In the genomic region with DNA sequence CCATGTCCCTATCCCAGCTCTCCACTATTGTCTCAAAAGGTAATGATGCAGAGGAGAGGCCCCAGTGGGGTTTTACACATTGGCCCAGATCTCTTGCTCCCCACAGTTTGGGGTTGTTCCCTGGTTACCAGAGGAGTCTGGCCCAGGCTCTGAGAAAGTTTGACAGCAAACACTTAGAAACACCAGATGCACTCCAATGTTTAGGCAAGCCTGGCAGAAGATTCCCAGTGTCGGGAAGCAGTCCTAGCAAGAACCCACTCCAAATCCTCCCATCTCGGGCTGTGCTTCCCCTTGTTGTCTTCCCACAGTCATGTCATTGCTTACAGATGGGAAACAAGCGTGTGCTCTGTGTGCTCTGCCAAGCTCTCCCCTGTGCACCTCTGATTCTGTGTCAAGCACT, we compare ENCODE assay signal across 27 mouse cellular contexts.
DNase-seq lines count a peak whose midpoint lies in the region; ATAC-seq and TF ChIP-seq lines count a peak whose summit lies in the region.
"Had no signal": no experiment of that assay in that cellular context is flagged by ENCODE, and none has a peak within 500 bp of the region (broad histone marks: within the 10 kb centered on the region; RNA-seq: fewer than 3 reads in every experiment).

No protein-coding gene starts in this region.

- no peak for TF ChIP-seq CTCF in liver, adult 2 months (IDR thresholded peaks at IDR 0.05; ENCODE audit: low read depth, low read length)
- no peak for TF ChIP-seq CTCF in layer of hippocampus, adult 2 months (conservative IDR thresholded peaks at IDR 0.05)

- peak; percentile 15 for DNase-seq in liver, adult 2 months (ENCODE audit: extremely low read depth, low read depth, low spot score)
- DNase-seq in liver, embryonic 11.5 days (ENCODE audit: low spot score) = no peak
- DNase-seq in intestine, embryonic 14.5 days (ENCODE audit: low spot score) = no peak
- no peak for DNase-seq in right cerebral cortex, postnatal 36 days (ENCODE audit: low spot score in 2 of 2)
- no peak for DNase-seq in layer of hippocampus, adult 2 months (ENCODE audit: low spot score in 2 of 2)
- DNase-seq: adrenal gland, postnatal 25 days; B cell, adult 2 months; cerebellum, adult 18-20 months; cerebellum, postnatal 25 days; gastrocnemius, postnatal 36 days; heart, adult 18-20 months; heart, postnatal 4 days; kidney, adult 2 months; kidney, postnatal 4 days; layer of hippocampus, postnatal 36 days; midbrain, embryonic 14.5 days; thymus, postnatal 4 days had no signal

- H3K9me3 ChIP-seq in liver, embryonic 11.5 days (ENCODE audit: control insufficient read depth, low read length) = no peaks in the 10 kb centered on the region
- H3K9me3 ChIP-seq in intestine, embryonic 14.5 days (ENCODE audit: control insufficient read depth, low read length) = no peaks in the 10 kb centered on the region
- H3K9me3 ChIP-seq in intestine, embryonic 15.5 days = no peaks in the 10 kb centered on the region
- H3K9me3 ChIP-seq in stomach, embryonic 14.5 days (ENCODE audit: control insufficient read depth, low read depth, low read length) = no peaks in the 10 kb centered on the region
- H3K9me3 ChIP-seq: embryonic facial prominence, embryonic 12.5 days; forebrain, embryonic 10.5 days; hindbrain, embryonic 13.5 days; limb, embryonic 10.5 days; limb, embryonic 15.5 days; liver, embryonic 15.5 days had no signal

- H3K27ac ChIP-seq in liver, adult 2 months (replicated peaks; ENCODE audit: insufficient read depth, low read depth, low read length) = no peak overlapping the region; the same call in 1 of the 2 replicates
- no peak overlapping the region for H3K27ac ChIP-seq in liver, embryonic 11.5 days (ENCODE audit: low read depth, low read length)
- peak overlapping the region; percentile 14; the same call in 1 of the 2 replicates for H3K27ac ChIP-seq in intestine, embryonic 14.5 days (ENCODE audit: low read depth)
- H3K27ac ChIP-seq in intestine, embryonic 15.5 days = peak overlapping the region; percentile 22; the same call in 1 of the 2 replicates
- peak overlapping the region; percentile 33 for H3K27ac ChIP-seq in stomach, embryonic 14.5 days (ENCODE audit: low read length)
- no peak overlapping the region for H3K27ac ChIP-seq in layer of hippocampus, adult 2 months
- H3K27ac ChIP-seq: embryonic facial prominence, embryonic 12.5 days; forebrain, embryonic 10.5 days; hindbrain, embryonic 13.5 days; limb, embryonic 10.5 days; limb, embryonic 15.5 days; liver, embryonic 15.5 days; macrophage had no signal

- no peak overlapping the region for H3K9ac ChIP-seq in liver, adult 2 months (ENCODE audit: low read depth, low read length)
- no peak overlapping the region for H3K9ac ChIP-seq in liver, embryonic 11.5 days (ENCODE audit: low read depth, low read length)
- no peak overlapping the region for H3K9ac ChIP-seq in intestine, embryonic 14.5 days (ENCODE audit: low read length)
- H3K9ac ChIP-seq in intestine, embryonic 15.5 days = no peak overlapping the region
- H3K9ac ChIP-seq in stomach, embryonic 14.5 days (replicated peaks; ENCODE audit: low read depth, low read length) = no peak overlapping the region
- H3K9ac ChIP-seq: embryonic facial prominence, embryonic 12.5 days; hindbrain, embryonic 13.5 days; limb, embryonic 15.5 days; liver, embryonic 15.5 days had no signal

- no peak for ATAC-seq in liver, embryonic 11.5 days (replicated peaks; ENCODE audit: low FRiP score)
- ATAC-seq in intestine, embryonic 14.5 days (replicated peaks; ENCODE audit: low FRiP score, low TSS enrichment, low read depth) = no peak; the same call in 1 of the 2 replicates
- peak; percentile 25; the same call in 1 of the 2 replicates for ATAC-seq in intestine, embryonic 15.5 days
- no peak for ATAC-seq in stomach, embryonic 14.5 days (ENCODE audit: insufficient number of reproducible peaks, insufficient read depth, low FRiP score, low read depth)

- H3K79me2 ChIP-seq in liver, adult 2 months (ENCODE audit: control insufficient read depth, insufficient read depth, low read length) = no peaks in the 10 kb centered on the region

- peaks cover 21% of the 10 kb centered on the region for H3K4me1 ChIP-seq in liver, adult 2 months (ENCODE audit: control insufficient read depth, insufficient read depth, low read length)
- peaks cover 6% of the 10 kb centered on the region; the same call in 1 of the 2 replicates for H3K4me1 ChIP-seq in liver, embryonic 11.5 days (replicated peaks; ENCODE audit: control insufficient read depth, insufficient read depth, low read length)
- H3K4me1 ChIP-seq in intestine, embryonic 14.5 days (replicated peaks; ENCODE audit: control insufficient read depth, insufficient read depth, low read length) = peaks cover 17% of the 10 kb centered on the region; the same call in 1 of the 2 replicates
- H3K4me1 ChIP-seq in intestine, embryonic 15.5 days (replicated peaks) = peaks cover 9% of the 10 kb centered on the region; the same call in 1 of the 2 replicates
- peaks cover 24% of the 10 kb centered on the region for H3K4me1 ChIP-seq in stomach, embryonic 14.5 days (ENCODE audit: control insufficient read depth, insufficient read depth, low read length)
- H3K4me1 ChIP-seq: embryonic facial prominence, embryonic 12.5 days; forebrain, embryonic 10.5 days; hindbrain, embryonic 13.5 days; limb, embryonic 10.5 days; limb, embryonic 15.5 days had no signal

- no peaks in the 10 kb centered on the region for H3K36me3 ChIP-seq in liver, adult 2 months (ENCODE audit: control insufficient read depth, insufficient read depth, low read length)
- no peaks in the 10 kb centered on the region for H3K36me3 ChIP-seq in liver, embryonic 11.5 days (ENCODE audit: control insufficient read depth, insufficient read depth, low read length)
- no peaks in the 10 kb centered on the region for H3K36me3 ChIP-seq in intestine, embryonic 14.5 days (ENCODE audit: control insufficient read depth, insufficient read depth, low read length)
- H3K36me3 ChIP-seq in intestine, embryonic 15.5 days = no peaks in the 10 kb centered on the region
- no peaks in the 10 kb centered on the region for H3K36me3 ChIP-seq in stomach, embryonic 14.5 days (ENCODE audit: control insufficient read depth, insufficient read depth, low read length)
- H3K36me3 ChIP-seq: embryonic facial prominence, embryonic 12.5 days; forebrain, embryonic 10.5 days; hindbrain, embryonic 13.5 days; limb, embryonic 10.5 days; limb, embryonic 15.5 days; liver, embryonic 15.5 days had no signal

- TF ChIP-seq POLR2A in liver, adult 2 months (IDR thresholded peaks at IDR 0.05; ENCODE audit: extremely low read depth, insufficient read depth, low read length) = no peak

- no peak overlapping the region for H3K4me3 ChIP-seq in liver, adult 2 months (ENCODE audit: insufficient read depth, low read depth, low read length)
- no peak overlapping the region for H3K4me3 ChIP-seq in liver, embryonic 11.5 days (ENCODE audit: low read depth, low read length)
- no peak overlapping the region for H3K4me3 ChIP-seq in intestine, embryonic 14.5 days (ENCODE audit: low read depth, low read length)
- no peak overlapping the region for H3K4me3 ChIP-seq in intestine, embryonic 15.5 days (replicated peaks)
- H3K4me3 ChIP-seq in stomach, embryonic 14.5 days (ENCODE audit: low read depth, low read length) = no peak overlapping the region
- no peak overlapping the region for H3K4me3 ChIP-seq in layer of hippocampus, adult 2 months
- H3K4me3 ChIP-seq: embryonic facial prominence, embryonic 12.5 days; forebrain, embryonic 10.5 days; hindbrain, embryonic 13.5 days; limb, embryonic 10.5 days; limb, embryonic 15.5 days; liver, embryonic 15.5 days had no signal

- WGBS in liver, adult 2 months = 92% methylated on average over 3 of the region's 3 CpGs
- WGBS in liver, embryonic 11.5 days = 61% methylated on average over 3 of the region's 3 CpGs
- 43% methylated on average over 3 of the region's 3 CpGs for WGBS in intestine, embryonic 14.5 days
- 44% methylated on average over 3 of the region's 3 CpGs for WGBS in intestine, embryonic 15.5 days
- WGBS in stomach, embryonic 14.5 days = 52% methylated on average over 3 of the region's 3 CpGs

- no peak overlapping the region for H3K4me2 ChIP-seq in liver, embryonic 11.5 days
- no peak overlapping the region for H3K4me2 ChIP-seq in intestine, embryonic 14.5 days (ENCODE audit: low read length)
- H3K4me2 ChIP-seq in intestine, embryonic 15.5 days (replicated peaks) = no peak overlapping the region
- H3K4me2 ChIP-seq in stomach, embryonic 14.5 days (replicated peaks; ENCODE audit: low read depth, low read length) = no peak overlapping the region
- H3K4me2 ChIP-seq: embryonic facial prominence, embryonic 12.5 days; heart, embryonic 11.5 days; hindbrain, embryonic 13.5 days; limb, embryonic 15.5 days; liver, embryonic 15.5 days had no signal

- peaks cover 6% of the 10 kb centered on the region; the same call in 1 of the 2 replicates for H3K27me3 ChIP-seq in liver, adult 2 months (ENCODE audit: control insufficient read depth, insufficient read depth, low read length)
- no peaks in the 10 kb centered on the region for H3K27me3 ChIP-seq in liver, embryonic 11.5 days (replicated peaks; ENCODE audit: control insufficient read depth, insufficient read depth, low read length)
- H3K27me3 ChIP-seq in intestine, embryonic 14.5 days (replicated peaks; ENCODE audit: control insufficient read depth, insufficient read depth, low read length) = no peaks in the 10 kb centered on the region
- H3K27me3 ChIP-seq in intestine, embryonic 15.5 days (replicated peaks) = no peaks in the 10 kb centered on the region
- no peaks in the 10 kb centered on the region for H3K27me3 ChIP-seq in stomach, embryonic 14.5 days (ENCODE audit: control insufficient read depth, insufficient read depth, low read length)
- H3K27me3 ChIP-seq: embryonic facial prominence, embryonic 12.5 days; hindbrain, embryonic 13.5 days; limb, embryonic 15.5 days; liver, embryonic 15.5 days had no signal

Comparison
In these comparisons a context has a peak if more than half of its experiments do, and no peak if none do; other contexts are left out.
1. H3K27ac ChIP-seq: peak in intestine, embryonic 14.5 days (single experiment), intestine, embryonic 15.5 days (single experiment) and stomach, embryonic 14.5 days (single experiment); none in liver, adult 2 months (single experiment), liver, embryonic 11.5 days (single experiment) and layer of hippocampus, adult 2 months (single experiment).